Mouse (Mus musculus) midbrain, embryonic 13.5 days (tissue): ENCODE results near the gene Dok7. TPM values are rescaled to one million over a fixed set of nuclear protein-coding genes. Genes with fewer than 3 reads are reported as not detected.
A peak's percentile ranks its signal among the peaks of the same experiment; 100 is the strongest.

Experiments
- ATAC-seq: fragments of 200-750 bp; cut with Nextera tagmentation; 2 replicates; pipeline ENCODE4 v1.8.0; 2017; ENCODE audit warnings: mild to moderate bottlenecking, moderate TSS enrichment, moderate library complexity
- H3K27ac ChIP-seq: fragments of 300-500 bp; sonication (generic); 2 replicates; pipeline ENCODE4 v1.5.1; 2015; ENCODE audit warnings: inconsistent platforms, mild to moderate bottlenecking, moderate library complexity
- H3K27me3 ChIP-seq: fragments of 300-500 bp; sonication (generic); 2 replicates; pipeline ENCODE4 v1.6.1; 2015; ENCODE audit warnings: mild to moderate bottlenecking, inconsistent platforms
- H3K36me3 ChIP-seq: fragments of 300-500 bp; sonication (generic); 2 replicates; pipeline ENCODE4 v1.6.1; 2015; ENCODE audit warnings: mild to moderate bottlenecking, inconsistent platforms
- H3K4me1 ChIP-seq: fragments of 300-500 bp; sonication (generic); replicated peaks from 2 replicates; pipeline ENCODE4 v1.6.1; 2015; ENCODE audit warnings: inconsistent platforms
- H3K4me2 ChIP-seq: fragments of 300-500 bp; sonication (generic); replicated peaks from 2 replicates; pipeline ENCODE4 v1.6.1; 2015; ENCODE audit warnings: moderate library complexity, mild to moderate bottlenecking, inconsistent platforms
- H3K4me3 ChIP-seq: fragments of 300-500 bp; sonication (generic); replicated peaks from 2 replicates; pipeline ENCODE4 v1.5.1; 2015; ENCODE audit warnings: mild to moderate bottlenecking, inconsistent platforms
- H3K9ac ChIP-seq: fragments of 300-500 bp; sonication (generic); replicated peaks from 2 replicates; pipeline ENCODE4 v1.6.1; 2015; ENCODE audit warnings: mild to moderate bottlenecking, inconsistent platforms
- H3K9me3 ChIP-seq: fragments of 300-500 bp; sonication (generic); 2 replicates; pipeline ENCODE4 v1.6.1; 2016; ENCODE audit warnings: mild to moderate bottlenecking, inconsistent platforms
- WGBS: fragments of 180-500 bp; shearing (Covaris S2); methylation state at CpG from one replicate; pipeline ENCODE4 v1.1.7; 2015; 5-methylcytosine and 5-hydroxymethylcytosine counted together
- polyA plus RNA-seq: library from polyadenylated mRNA; unstranded; fragments of >200 nt; fragmentation: Nextera tagmentation; extraction: Ambion mirVana; gene quantifications from 2 replicates; pipeline ENCODE4 v1.2.1, GENCODE M21; 2015

Gene Dok7
- polyA plus RNA-seq, 1 experiment from 2014 or later = 2.2 TPM

DNA sequence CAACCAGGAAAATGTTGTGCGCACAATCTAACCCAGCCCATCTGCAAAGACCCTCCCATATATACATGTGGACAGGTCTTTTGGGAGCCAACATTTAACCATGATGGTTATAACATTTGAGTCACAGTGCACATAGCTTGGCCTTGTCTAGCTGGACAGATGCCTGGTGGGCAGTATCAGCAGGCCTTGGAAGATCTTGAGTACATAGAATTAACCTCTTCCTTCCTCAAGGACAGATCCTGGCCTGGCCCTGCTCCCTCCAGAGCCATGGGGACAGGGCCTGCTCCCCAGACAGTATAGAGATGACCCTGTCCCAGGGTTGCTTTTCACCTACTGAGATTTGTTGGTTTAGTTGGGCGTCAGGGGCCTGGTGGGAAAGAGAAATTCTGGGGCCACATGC is 13.3 kb downstream of the Dok7 start:
- Histone ChIP-seq H3K4me1 (peaks cover 16% of the 10 kb centered on the region; the same call in 1 of the 2 replicates), H3K27ac (no peak overlapping the region), H3K27me3 (no peaks in the 10 kb centered on the region), H3K4me2 (no peak overlapping the region), H3K36me3 (no peaks in the 10 kb centered on the region), H3K9me3 (no peaks in the 10 kb centered on the region), H3K4me3 (no peak overlapping the region), H3K9ac (no peak overlapping the region)
- no peak for ATAC-seq
- 83% methylated on average over 2 of the region's 2 CpGs for WGBS

DNA sequence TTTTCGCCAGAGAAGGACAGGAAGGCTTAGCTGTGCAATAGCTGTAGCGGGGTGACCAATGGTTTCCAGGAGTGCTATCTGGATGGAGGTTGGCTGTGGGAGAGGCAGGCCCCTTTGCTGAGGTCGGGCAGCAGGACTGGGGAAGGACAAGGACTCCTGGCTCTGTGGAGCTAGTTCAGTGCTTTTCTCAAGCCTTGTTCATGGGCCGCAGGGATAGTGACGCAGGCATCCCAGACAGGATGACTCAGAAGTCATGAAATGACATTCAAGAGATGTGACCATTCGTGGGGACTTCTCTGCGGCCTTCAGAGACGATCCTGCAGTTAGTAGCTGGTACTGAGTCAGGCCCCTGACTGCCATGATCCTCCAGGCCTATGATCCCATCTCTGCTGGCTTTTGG is 13.7 kb downstream of the Dok7 start:
- H3K9ac ChIP-seq = no peak overlapping the region
- WGBS = 83% methylated on average over 8 of the region's 8 CpGs
- H3K36me3 ChIP-seq = no peaks in the 10 kb centered on the region
- no peak overlapping the region for H3K4me3 ChIP-seq
- H3K4me2 ChIP-seq = no peak overlapping the region
- peaks cover 16% of the 10 kb centered on the region; the same call in 1 of the 2 replicates for H3K4me1 ChIP-seq
- no peaks in the 10 kb centered on the region for H3K27me3 ChIP-seq
- no peak overlapping the region for H3K27ac ChIP-seq
- no peak for ATAC-seq
- H3K9me3 ChIP-seq = no peaks in the 10 kb centered on the region

DNA sequence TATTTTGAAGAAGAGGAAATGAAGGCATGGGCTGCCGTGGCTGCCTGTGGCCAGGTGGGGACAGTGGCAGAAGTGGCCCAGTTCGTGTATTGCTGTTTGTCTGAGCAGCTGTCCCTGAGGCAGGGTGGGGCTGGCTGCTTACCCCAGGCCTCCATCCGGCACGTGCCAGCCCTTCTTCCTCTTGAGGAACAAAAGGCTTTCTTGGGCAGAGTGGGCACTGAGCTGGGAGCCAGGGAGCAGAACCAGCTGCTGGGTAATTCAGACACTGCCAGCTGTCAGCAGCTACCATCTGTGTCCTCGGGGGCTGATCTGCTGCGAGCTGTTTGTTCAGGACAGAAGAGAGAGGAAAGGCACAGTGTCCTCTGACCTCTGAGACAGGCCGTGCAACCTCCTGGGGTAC is 14.4 kb downstream of the Dok7 start:
- no peaks in the 10 kb centered on the region for H3K36me3 ChIP-seq
- H3K9ac ChIP-seq = no peak overlapping the region; the same call in 1 of the 2 replicates
- 42% methylated on average over 7 of the region's 7 CpGs for WGBS
- peak; percentile 77 for ATAC-seq
- H3K4me2 ChIP-seq = no peak overlapping the region
- H3K4me3 ChIP-seq = no peak overlapping the region
- H3K9me3 ChIP-seq = no peaks in the 10 kb centered on the region
- peaks cover 16% of the 10 kb centered on the region; the same call in 1 of the 2 replicates for H3K4me1 ChIP-seq
- no peak overlapping the region for H3K27ac ChIP-seq
- no peaks in the 10 kb centered on the region for H3K27me3 ChIP-seq

DNA sequence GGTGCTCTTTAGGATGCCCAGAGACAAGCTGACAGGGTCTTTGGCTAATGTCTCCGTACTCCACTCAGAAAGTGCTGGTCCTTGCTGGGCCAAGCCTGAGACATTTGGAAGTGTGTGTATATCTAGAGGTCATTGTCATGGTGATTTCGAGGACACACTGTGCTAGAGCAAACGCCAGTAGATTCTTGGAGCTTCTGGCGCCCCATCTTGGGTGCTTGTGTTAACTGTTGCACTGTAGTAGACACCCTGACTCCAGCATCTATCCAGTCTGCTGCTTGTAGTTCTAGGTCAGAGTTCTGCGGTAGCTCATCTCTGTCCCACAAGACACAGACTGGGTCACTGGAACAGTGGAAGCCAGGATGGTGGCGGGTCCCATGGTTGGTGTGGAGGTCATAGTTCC is 15.3 kb downstream of the Dok7 start:
- no peak overlapping the region for H3K27ac ChIP-seq
- no peaks in the 10 kb centered on the region for H3K36me3 ChIP-seq
- no peak for ATAC-seq
- no peaks in the 10 kb centered on the region for H3K27me3 ChIP-seq
- H3K9me3 ChIP-seq = no peaks in the 10 kb centered on the region
- no peak overlapping the region for H3K4me3 ChIP-seq
- no peak overlapping the region for H3K9ac ChIP-seq
- H3K4me2 ChIP-seq = no peak overlapping the region
- peaks cover 16% of the 10 kb centered on the region; the same call in 1 of the 2 replicates for H3K4me1 ChIP-seq
- WGBS = 95% methylated on average over 6 of the region's 6 CpGs

DNA sequence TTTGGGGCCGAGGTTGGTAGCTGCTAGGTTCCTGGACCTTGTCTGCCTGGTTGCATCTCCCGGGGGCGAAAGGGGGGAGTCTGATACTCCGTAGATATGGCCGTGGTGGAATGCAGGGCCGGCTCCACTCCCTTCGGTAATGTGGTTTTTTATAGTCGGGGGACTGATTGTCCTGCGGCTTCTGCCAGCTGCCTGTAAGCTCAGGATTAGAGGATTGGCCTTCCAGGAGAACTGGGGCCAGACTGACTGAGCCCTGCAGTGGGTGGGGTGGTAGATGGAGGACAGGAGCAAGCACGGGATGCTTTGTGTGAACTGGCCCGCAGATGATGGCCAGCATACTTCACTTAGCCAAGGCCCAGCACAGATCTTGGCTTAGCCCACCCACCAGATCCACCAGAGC is 16.7 kb downstream of the Dok7 start:
- Histone ChIP-seq H3K4me2 (no peak overlapping the region), H3K4me3 (no peak overlapping the region), H3K27me3 (no peaks in the 10 kb centered on the region), H3K9ac (no peak overlapping the region), H3K9me3 (no peaks in the 10 kb centered on the region), H3K27ac (no peak overlapping the region), H3K4me1 (peaks cover 16% of the 10 kb centered on the region; the same call in 1 of the 2 replicates), H3K36me3 (no peaks in the 10 kb centered on the region)
- 82% methylated on average over 11 of the region's 11 CpGs for WGBS
- ATAC-seq = no peak

DNA sequence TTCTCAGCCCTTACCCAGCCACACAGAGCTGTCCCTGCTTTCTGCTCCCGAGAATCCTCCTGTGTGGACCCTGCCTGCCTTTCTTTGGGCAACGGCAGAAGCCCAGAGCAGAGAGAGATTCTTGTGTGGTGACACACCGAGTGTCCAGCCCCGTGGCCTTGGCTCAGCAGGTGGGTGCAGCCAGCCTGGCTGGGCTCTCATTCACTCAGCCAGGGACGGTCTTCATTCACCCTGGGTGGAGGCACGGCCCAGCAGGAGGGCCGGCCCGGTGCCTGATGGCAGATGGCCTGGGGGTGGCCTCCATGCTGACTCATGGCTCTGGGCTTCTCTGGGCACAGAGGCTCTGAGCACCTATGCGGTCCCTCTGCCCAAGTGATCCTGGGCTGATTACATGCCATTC is 17.4 kb downstream of the Dok7 start:
- H3K9ac ChIP-seq = no peak overlapping the region
- ATAC-seq = no peak
- H3K27me3 ChIP-seq = peaks cover 5% of the 10 kb centered on the region; the same call in 1 of the 2 replicates
- H3K4me3 ChIP-seq = no peak overlapping the region
- H3K36me3 ChIP-seq = no peaks in the 10 kb centered on the region
- WGBS = 72% methylated on average over 9 of the region's 9 CpGs
- H3K9me3 ChIP-seq = no peaks in the 10 kb centered on the region
- H3K4me2 ChIP-seq = no peak overlapping the region
- no peak overlapping the region for H3K27ac ChIP-seq
- peaks cover 18% of the 10 kb centered on the region for H3K4me1 ChIP-seq

DNA sequence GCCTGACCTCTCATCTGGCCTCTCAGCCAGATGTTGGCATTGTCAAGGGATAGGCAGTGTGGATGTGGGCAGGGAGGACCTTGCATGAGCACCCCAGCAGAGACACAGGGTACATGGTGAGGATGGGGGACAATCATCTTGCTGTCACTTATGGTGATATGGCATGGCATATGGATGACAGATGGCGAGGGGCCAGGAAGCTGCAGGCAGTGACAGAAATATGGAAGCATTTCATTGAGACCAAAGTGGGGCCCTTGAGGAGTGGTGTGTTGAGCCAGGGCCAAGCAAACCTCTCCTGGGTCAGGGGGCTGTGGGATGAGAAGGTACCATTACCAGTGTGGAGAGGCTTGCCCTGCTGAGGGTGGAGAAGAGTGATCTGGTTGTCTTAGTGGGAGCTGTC is 19.8 kb downstream of the Dok7 start:
- no peak overlapping the region for H3K9ac ChIP-seq
- WGBS = 89% methylated on average over 1 of the region's 1 CpGs

DNA sequence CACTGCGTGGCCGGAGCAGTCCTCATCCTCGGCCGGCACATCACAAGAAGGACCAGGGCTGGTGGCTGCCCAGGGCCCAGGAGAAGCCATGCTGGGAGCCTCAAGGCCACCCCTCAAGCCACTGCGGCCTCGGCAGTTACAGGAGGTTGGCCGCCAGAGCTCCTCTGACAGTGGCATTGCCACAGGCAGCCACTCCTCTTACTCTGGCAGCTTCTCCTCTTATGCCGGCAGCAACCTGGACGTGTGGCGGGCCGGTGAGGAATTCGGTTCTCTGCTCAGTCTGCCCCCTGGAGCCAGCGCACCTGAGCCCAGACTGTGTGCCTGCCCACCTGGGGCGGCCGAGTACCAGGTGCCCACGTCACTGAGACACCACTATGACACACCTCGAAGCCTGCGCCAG is 22.5 kb downstream of the Dok7 start:
- H3K4me3 ChIP-seq = no peak overlapping the region
- no peak overlapping the region for H3K4me2 ChIP-seq
- no peak for ATAC-seq
- H3K27me3 ChIP-seq = peaks cover 14% of the 10 kb centered on the region
- WGBS = 36% methylated on average over 18 of the region's 18 CpGs
- no peaks in the 10 kb centered on the region for H3K9me3 ChIP-seq
- H3K4me1 ChIP-seq = peaks cover 10% of the 10 kb centered on the region
- no peak overlapping the region for H3K27ac ChIP-seq
- H3K36me3 ChIP-seq = no peaks in the 10 kb centered on the region
- no peak overlapping the region for H3K9ac ChIP-seq

More for the DNA sequence above, 19.8 kb downstream of the Dok7 start:
- peaks cover 12% of the 10 kb centered on the region for H3K4me1 ChIP-seq
- ATAC-seq = no peak
- H3K36me3 ChIP-seq = no peaks in the 10 kb centered on the region
- no peak overlapping the region for H3K4me3 ChIP-seq
- no peak overlapping the region for H3K27ac ChIP-seq
- H3K9me3 ChIP-seq = no peaks in the 10 kb centered on the region
- H3K4me2 ChIP-seq = no peak overlapping the region
- peaks cover 14% of the 10 kb centered on the region for H3K27me3 ChIP-seq

DNA sequence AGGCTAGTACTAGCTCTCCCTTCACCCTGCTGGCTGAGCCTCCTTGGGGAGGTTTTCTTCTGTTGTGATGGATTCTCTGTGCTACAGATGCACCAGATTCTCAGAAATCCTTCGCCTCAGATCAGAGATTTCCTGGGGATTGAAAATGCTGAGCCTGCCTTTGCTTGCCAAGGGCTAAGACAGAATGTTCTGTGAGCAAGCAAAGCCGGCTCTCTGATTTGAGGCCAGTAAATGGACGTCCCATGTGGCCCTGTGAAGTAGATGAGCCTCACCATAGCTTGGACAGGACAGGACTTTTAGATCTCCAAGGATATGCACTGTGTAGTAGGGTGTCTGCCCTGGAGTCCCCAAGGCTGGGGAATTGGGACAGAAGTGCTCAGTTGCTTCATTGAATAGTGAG is 28.3 kb downstream of the Dok7 start:
- Histone ChIP-seq H3K4me3 (no peak overlapping the region), H3K4me2 (no peak overlapping the region), H3K27me3 (no peaks in the 10 kb centered on the region), H3K4me1 (no peaks in the 10 kb centered on the region), H3K36me3 (no peaks in the 10 kb centered on the region), H3K9ac (no peak overlapping the region), H3K27ac (no peak overlapping the region), H3K9me3 (no peaks in the 10 kb centered on the region)
- ATAC-seq = no peak
- WGBS = 72% methylated on average over 3 of the region's 3 CpGs

DNA sequence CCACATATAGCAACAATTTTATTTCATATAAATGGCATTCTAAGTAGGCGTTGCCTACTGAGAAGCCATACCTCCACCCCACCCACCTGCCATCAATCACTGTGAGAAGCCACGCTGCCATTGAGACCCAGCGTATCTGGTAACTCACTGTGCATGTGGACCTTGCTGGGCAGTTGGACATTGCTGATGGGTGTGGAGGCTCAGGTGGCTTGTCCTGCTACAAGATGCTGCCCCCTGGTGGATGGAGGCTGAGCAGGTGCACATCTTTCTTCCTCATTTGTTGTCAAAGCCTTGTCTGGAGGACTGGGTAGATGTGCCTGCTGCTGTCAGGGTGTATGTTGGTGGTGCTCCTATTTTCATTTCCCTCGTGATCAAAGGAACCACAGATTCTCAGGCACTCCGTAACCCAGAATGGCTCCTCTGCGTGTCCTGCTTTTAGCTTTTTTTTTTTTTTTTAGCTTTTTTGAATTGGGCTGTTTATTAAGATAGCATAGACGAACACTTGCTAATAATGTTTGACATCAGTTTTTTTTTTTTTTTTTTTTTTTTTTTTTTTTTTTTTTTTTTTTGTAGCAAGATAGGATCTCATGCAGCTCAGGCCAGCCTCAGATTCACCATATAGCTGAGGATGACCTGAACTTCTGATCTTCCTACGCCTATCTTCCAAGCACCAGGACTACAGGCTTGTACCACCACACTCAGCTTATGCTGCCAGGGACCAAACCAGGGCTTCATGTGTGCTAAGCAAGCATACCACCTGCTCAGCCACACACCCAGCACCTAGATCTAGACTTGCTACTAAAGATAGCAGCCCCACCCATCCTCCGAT is 32.4 kb downstream of the Dok7 start:
- Histone ChIP-seq H3K27ac (no peak overlapping the region), H3K27me3 (no peaks in the 10 kb centered on the region), H3K4me3 (no peak overlapping the region), H3K9ac (no peak overlapping the region), H3K4me2 (no peak overlapping the region), H3K36me3 (peaks cover 35% of the 10 kb centered on the region), H3K9me3 (no peaks in the 10 kb centered on the region), H3K4me1 (no peaks in the 10 kb centered on the region)
- ATAC-seq = 0 out of 2 replicates have a peak, but pooled peaks have one; percentile 27
- WGBS = 71% methylated on average over 9 of the region's 9 CpGs

DNA sequence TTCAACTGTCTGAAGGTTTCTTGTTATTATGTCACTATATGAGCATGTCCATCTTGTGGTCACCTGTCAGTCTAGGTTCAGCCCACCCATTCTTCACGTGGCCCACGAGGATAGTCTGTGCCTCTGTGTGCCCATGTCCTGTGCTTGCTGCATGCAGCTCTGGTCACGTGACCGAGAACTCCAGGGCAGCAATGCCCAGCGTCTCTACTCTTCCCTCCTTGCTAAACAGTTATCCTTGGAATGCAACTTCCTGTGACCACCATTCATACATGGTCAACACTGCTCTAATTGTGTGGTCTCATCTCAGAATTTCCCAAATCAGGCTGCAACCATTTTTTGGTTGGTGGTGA is 33.0 kb downstream of the Dok7 start:
- Histone ChIP-seq H3K4me3 (no peak overlapping the region), H3K9me3 (no peaks in the 10 kb centered on the region), H3K27ac (no peak overlapping the region), H3K4me2 (no peak overlapping the region), H3K9ac (no peak overlapping the region), H3K27me3 (no peaks in the 10 kb centered on the region), H3K36me3 (peaks cover 38% of the 10 kb centered on the region), H3K4me1 (no peaks in the 10 kb centered on the region)
- ATAC-seq = no peak
- WGBS = 79% methylated on average over 5 of the region's 5 CpGs

DNA sequence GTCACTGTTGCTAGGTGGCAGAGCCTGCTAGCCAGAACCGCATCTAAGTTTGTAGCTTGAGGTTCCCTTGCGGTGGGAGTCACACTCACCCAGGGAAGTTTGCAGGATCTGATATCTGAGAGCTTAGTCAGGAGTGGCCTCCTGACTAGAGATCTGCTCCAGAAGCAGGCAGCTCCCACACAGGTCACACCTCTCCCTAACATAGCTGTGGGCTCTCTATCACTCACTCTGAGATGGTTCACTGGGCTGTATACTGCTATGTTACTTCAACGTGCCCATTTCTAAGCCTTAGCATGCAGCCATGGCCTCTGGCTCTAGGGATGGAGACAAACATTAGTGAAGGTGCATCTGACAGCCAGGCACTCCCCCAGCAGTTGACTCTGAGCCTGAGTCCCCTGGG is 35.1 kb downstream of the Dok7 start:
- no peaks in the 10 kb centered on the region for H3K27me3 ChIP-seq
- H3K36me3 ChIP-seq = peaks cover 59% of the 10 kb centered on the region
- no peaks in the 10 kb centered on the region for H3K9me3 ChIP-seq
- no peak overlapping the region for H3K27ac ChIP-seq
- 88% methylated on average over 3 of the region's 3 CpGs for WGBS
- no peak overlapping the region for H3K4me2 ChIP-seq
- H3K9ac ChIP-seq = no peak overlapping the region
- no peak for ATAC-seq
- no peak overlapping the region for H3K4me3 ChIP-seq
- no peaks in the 10 kb centered on the region for H3K4me1 ChIP-seq

DNA sequence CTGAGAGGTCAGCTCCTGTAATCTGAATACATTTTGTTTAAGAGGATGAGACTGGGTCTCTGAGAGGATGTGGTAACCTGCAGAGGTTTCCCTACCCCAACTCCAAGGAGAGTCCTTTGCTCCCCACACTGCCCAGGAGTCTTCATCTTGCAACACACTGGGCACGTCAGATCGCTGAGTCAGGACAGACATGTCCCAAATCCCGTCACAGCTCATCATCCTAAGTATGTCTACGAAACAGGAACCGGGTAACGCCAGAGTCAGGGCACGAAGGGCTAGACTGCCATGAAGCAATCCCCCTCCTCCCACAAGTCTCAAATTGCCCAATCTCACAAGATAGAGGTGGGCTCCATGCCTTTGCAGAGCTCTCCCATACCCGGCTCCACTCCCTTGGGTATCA is 46.5 kb downstream of the Dok7 start:
- Histone ChIP-seq H3K9ac (no peak overlapping the region), H3K4me2 (peak overlapping the region; percentile 74), H3K27me3 (no peaks in the 10 kb centered on the region), H3K4me1 (peaks cover 27% of the 10 kb centered on the region), H3K27ac (no peak overlapping the region), H3K36me3 (peaks cover 46% of the 10 kb centered on the region), H3K9me3 (no peaks in the 10 kb centered on the region), H3K4me3 (no peak overlapping the region)
- WGBS = 85% methylated on average over 8 of the region's 8 CpGs
- ATAC-seq = no peak
